Mouse (Mus musculus): ENCODE results near the gene Tgm3. TPM values are rescaled to one million over a fixed set of nuclear protein-coding genes. Genes with fewer than 3 reads are reported as not detected.

Tgm3 gene
- polyA plus RNA-seq, 1 experiment: 0.02 TPM

DNA sequence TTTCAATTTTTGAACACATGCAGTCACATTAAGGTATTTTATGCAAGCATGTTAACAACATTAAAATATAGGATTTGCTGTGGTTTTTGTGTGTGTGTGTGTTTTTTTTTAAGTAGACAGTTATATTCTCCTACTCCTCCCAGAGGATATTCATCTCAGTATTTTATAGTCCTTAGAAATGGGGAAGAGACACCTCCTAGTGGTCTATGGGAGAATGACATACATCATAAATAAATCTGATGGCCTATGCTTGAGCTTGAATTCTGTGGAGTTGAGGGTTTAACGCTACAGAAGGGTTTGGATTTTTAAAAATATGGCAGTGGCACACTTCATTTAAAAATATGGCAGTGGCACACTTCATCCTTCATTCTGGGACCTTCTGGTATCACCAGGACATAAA, 46.0 kb downstream of the Tgm3 start:
- TF ChIP-seq POLR2A (IDR thresholded peaks at IDR 0.05; ENCODE audit: low read depth, low read length) (no peak), CTCF (conservative IDR thresholded peaks at IDR 0.05; ENCODE audit: insufficient read depth, insufficient read length, low read depth, low read length) (0 out of 2 replicates have a peak, but pooled peaks have one; percentile 16)
- 33% methylated on average over 1 of the region's 1 CpGs for WGBS
- DNase-seq: peak; percentile 33

DNA sequence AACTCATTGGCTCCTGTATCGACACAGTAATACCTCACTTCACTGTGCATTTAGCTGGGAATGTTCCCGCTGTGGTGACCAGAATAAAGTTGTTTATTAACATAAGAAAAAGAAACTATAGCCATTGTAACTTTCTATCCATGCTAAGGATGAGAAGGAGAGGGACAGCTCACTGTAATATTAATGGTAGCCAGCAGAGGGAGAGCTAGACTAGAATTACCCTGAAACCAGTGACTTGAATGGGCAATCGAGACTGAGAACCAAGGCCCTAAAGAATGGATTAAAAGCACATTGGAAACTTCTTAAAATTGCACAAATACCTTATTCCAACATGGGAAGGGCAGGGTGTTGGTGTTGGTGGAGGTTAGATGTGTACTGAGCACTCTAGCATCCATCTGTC, 56.1 kb downstream of the Tgm3 start:
- no peaks in the 10 kb centered on the region for H3K4me1 ChIP-seq (ENCODE audit: control insufficient read depth, insufficient read depth, low read length)
- TF ChIP-seq CTCF (conservative IDR thresholded peaks at IDR 0.05; ENCODE audit: insufficient read depth, insufficient read length, low read depth, low read length) (no peak), POLR2A (IDR thresholded peaks at IDR 0.05; ENCODE audit: low read depth, low read length) (no peak)
- H3K27ac ChIP-seq (ENCODE audit: insufficient read depth, low read depth, low read length): no peak overlapping the region
- DNase-seq: peak; percentile 37
- H3K27me3 ChIP-seq (replicated peaks; ENCODE audit: control insufficient read depth, insufficient read depth, low read length): no peaks in the 10 kb centered on the region
- H3K36me3 ChIP-seq (ENCODE audit: control insufficient read depth, insufficient read depth, low read length): no peaks in the 10 kb centered on the region
- no peak overlapping the region for H3K4me3 ChIP-seq (ENCODE audit: insufficient read depth, low read depth, low read length)
- 21% methylated on average over 3 of the region's 3 CpGs for WGBS

More for the DNA sequence above, 46.0 kb downstream of the Tgm3 start:
- H3K36me3 ChIP-seq (ENCODE audit: control insufficient read depth, insufficient read depth, low read length): no peaks in the 10 kb centered on the region
- H3K27me3 ChIP-seq (replicated peaks; ENCODE audit: control insufficient read depth, insufficient read depth, low read length): no peaks in the 10 kb centered on the region
- no peak overlapping the region for H3K27ac ChIP-seq (ENCODE audit: insufficient read depth, low read depth, low read length)
- no peaks in the 10 kb centered on the region for H3K4me1 ChIP-seq (ENCODE audit: control insufficient read depth, insufficient read depth, low read length)
- H3K4me3 ChIP-seq (ENCODE audit: insufficient read depth, low read depth, low read length): no peak overlapping the region

DNA sequence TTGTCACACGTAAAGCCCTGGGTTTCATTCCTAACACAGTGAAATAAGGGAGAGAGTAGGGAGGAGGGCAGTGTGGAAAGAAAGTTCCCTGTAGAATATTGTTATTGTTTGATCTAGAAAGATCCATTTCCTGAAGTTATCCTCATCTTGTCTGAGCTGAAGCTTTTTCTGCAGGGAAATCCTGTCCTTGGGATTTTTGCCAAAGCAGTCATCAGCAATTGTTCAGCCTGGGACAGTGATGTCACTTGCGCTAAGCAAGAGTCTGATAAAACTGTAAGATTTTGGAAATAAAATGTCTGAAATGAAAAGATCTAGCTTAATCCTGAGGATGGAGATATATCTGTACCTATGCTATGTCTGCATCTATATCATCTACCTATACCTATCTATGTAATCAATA, 58.2 kb downstream of the Tgm3 start:
- Histone ChIP-seq H3K36me3 (ENCODE audit: control insufficient read depth, insufficient read depth, low read length) (no peaks in the 10 kb centered on the region), H3K27ac (ENCODE audit: insufficient read depth, low read depth, low read length) (no peak overlapping the region), H3K4me1 (ENCODE audit: control insufficient read depth, insufficient read depth, low read length) (no peaks in the 10 kb centered on the region), H3K27me3 (replicated peaks; ENCODE audit: control insufficient read depth, insufficient read depth, low read length) (no peaks in the 10 kb centered on the region), H3K4me3 (ENCODE audit: insufficient read depth, low read depth, low read length) (no peak overlapping the region)
- no peak for TF ChIP-seq CTCF (conservative IDR thresholded peaks at IDR 0.05; ENCODE audit: insufficient read depth, insufficient read length, low read depth, low read length)
- no peak for TF ChIP-seq POLR2A (IDR thresholded peaks at IDR 0.05; ENCODE audit: low read depth, low read length)
- no peak for DNase-seq
- WGBS: 88% methylated on average over 2 of the region's 2 CpGs

Other genes starting within 250 kb of the Tgm3 start
- gene Stk35, start 211.8 kb upstream of the Tgm3 start, polyA plus RNA-seq (2012; rRNA removed): 17.7 and 21.1 TPM in 2 replicates
- not detected in 2 replicates for gene Tgm6, start 100.1 kb downstream of the Tgm3 start, polyA plus RNA-seq (2012; rRNA removed)
- gene Snrpb, start 167.1 kb downstream of the Tgm3 start, polyA plus RNA-seq (2012; rRNA removed): 193 and 194 TPM in 2 replicates
- not detected in 2 replicates for gene Tmc2, start 182.8 kb downstream of the Tgm3 start, polyA plus RNA-seq (2012; rRNA removed)

Data from kidney, adult 2 months (tissue).